Mouse (Mus musculus) left cerebral cortex, adult 2 months (tissue): ENCODE measurements at regions not wholly inside any gene's neighbourhood (a gene's known extent, or its start where the extent isn't known, plus 50 kb on each side); places are given as distances from the start of the nearest gene placed in this dataset.

Experiments
- DNase-seq, 2 experiments: peaks; one replicate each; pipeline ENCODE4 v3.0.0; 2021 to 2022; ENCODE audit warnings: low spot score in 2 of 2, mixed read lengths in 1 of 2; ENCODE audit errors: extremely low spot score in 1 of 2
- H3K27ac ChIP-seq: fragments of 200-600 bp; 2 replicates; pipeline ENCODE4 v1.8.1; 2022
- H3K4me3 ChIP-seq: fragments of 200-600 bp; 2 replicates; pipeline ENCODE4 v1.8.1; 2022
- CTCF ChIP-seq: fragments of 200-600 bp; IDR thresholded peaks from 2 replicates; pipeline ENCODE4 v1.8.1; 2022; ENCODE audit warnings: antibody characterized with exemption, mild to moderate bottlenecking, moderate library complexity
- intact Hi-C: fragments of 180-260 bp; cut with DNase I; formaldehyde crosslinking; loops from one replicate; pipeline ENCODE4 v1.15.1; 2025

GRCm38 (mm10) chr6:51036074-51036473 is 381.8 kb upstream of the Npvf start:
- intact Hi-C loops = no loop called here
- Histone ChIP-seq H3K27ac (no peak overlapping the region), H3K4me3 (no peak overlapping the region)
- TF ChIP-seq CTCF = no peak
- DNase-seq = no peak

- TF ChIP-seq CTCF = no peak
- no peak for DNase-seq
- Histone ChIP-seq H3K4me3 (no peak overlapping the region), H3K27ac (no peak overlapping the region)
- intact Hi-C loops = no loop called here
Measured at GRCm38 (mm10) chr6:51036553-51036952, 382.3 kb upstream of the Npvf start.

GRCm38 (mm10) chr6:51036956-51037355 is 382.7 kb upstream of the Npvf start:
- no peak for DNase-seq
- intact Hi-C loops = no loop called here
- Histone ChIP-seq H3K4me3 (no peak overlapping the region), H3K27ac (no peak overlapping the region)
- TF ChIP-seq CTCF = no peak

GRCm38 (mm10) chr6:51039486-51040180 is 385.4 kb upstream of the Npvf start:
- intact Hi-C loops = no loop called here
- Histone ChIP-seq H3K27ac (no peak overlapping the region), H3K4me3 (no peak overlapping the region)
- no peak for DNase-seq
- no peak for TF ChIP-seq CTCF

GRCm38 (mm10) chr6:51043970-51044369 is 388.5 kb upstream of the Nfe2l3 start:
- TF ChIP-seq CTCF = no peak
- Histone ChIP-seq H3K27ac (no peak overlapping the region), H3K4me3 (no peak overlapping the region)
- intact Hi-C loops = no loop called here
- DNase-seq = no peak

GRCm38 (mm10) chr6:51044873-51045272 is 387.6 kb upstream of the Nfe2l3 start:
- no peak for DNase-seq
- TF ChIP-seq CTCF = no peak
- Histone ChIP-seq H3K4me3 (no peak overlapping the region), H3K27ac (no peak overlapping the region)
- intact Hi-C loops = no loop called here

- no peak for TF ChIP-seq CTCF
- intact Hi-C loops = no loop called here
- no peak overlapping the region for H3K4me3 ChIP-seq
- no peak overlapping the region for H3K27ac ChIP-seq
- DNase-seq = no peak
Measured at GRCm38 (mm10) chr6:51052451-51052921, 380.0 kb upstream of the Nfe2l3 start.

- DNase-seq = peak in 1 of 2 experiments; percentile 11
- H3K4me3 ChIP-seq = no peak overlapping the region
- TF ChIP-seq CTCF = no peak
- H3K27ac ChIP-seq = no peak overlapping the region
- intact Hi-C loops = no loop called here
Measured at GRCm38 (mm10) chr6:51057229-51057628, 375.2 kb upstream of the Nfe2l3 start.

- H3K27ac ChIP-seq = no peak overlapping the region
- no peak for DNase-seq
- intact Hi-C loops = no loop called here
- no peak for TF ChIP-seq CTCF
- H3K4me3 ChIP-seq = no peak overlapping the region
Measured at GRCm38 (mm10) chr6:51059923-51060847, 372.3 kb upstream of the Nfe2l3 start.

GRCm38 (mm10) chr6:51060848-51061535 is 371.5 kb upstream of the Nfe2l3 start:
- DNase-seq = no peak
- intact Hi-C loops = no loop called here
- Histone ChIP-seq H3K4me3 (no peak overlapping the region), H3K27ac (no peak overlapping the region)
- TF ChIP-seq CTCF = no peak

- Histone ChIP-seq H3K4me3 (no peak overlapping the region), H3K27ac (no peak overlapping the region)
- intact Hi-C loops = no loop called here
- TF ChIP-seq CTCF = no peak
- DNase-seq = no peak
Measured at GRCm38 (mm10) chr6:51065156-51065555, 367.3 kb upstream of the Nfe2l3 start.

GRCm38 (mm10) chr6:51067332-51067731 is 365.1 kb upstream of the Nfe2l3 start:
- no peak for TF ChIP-seq CTCF
- DNase-seq = no peak
- H3K27ac ChIP-seq = no peak overlapping the region
- intact Hi-C loops = no loop called here
- no peak overlapping the region for H3K4me3 ChIP-seq
